Comparison of ENCODE assay signal across 8 mouse cellular contexts in the genomic region with DNA sequence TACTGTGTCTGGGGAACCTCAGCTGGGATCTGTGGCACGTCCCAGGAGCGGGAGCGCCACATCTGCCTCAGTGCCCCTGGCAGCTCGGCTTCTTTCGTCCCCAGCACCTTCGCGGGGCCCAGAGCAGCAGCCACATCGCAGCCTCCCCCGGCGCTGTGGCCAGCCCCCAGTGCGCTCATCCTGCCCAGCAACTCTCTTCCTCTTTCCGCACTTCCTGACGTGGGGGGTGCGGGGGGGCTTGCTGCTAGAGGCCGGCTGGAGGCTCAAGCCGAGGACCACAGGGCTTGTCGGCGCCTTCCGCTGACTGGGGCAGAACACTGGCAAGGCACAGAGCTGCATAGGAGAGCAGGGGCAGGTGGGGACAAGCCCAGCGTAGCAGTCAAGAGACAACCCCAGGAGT. TPM values are rescaled to one million over a fixed set of nuclear protein-coding genes. Genes with fewer than 3 reads are reported as not detected.
DNase-seq lines count a peak whose midpoint lies in the region; ATAC-seq and TF ChIP-seq lines count a peak whose summit lies in the region.

No protein-coding gene starts in this region.

- no peak for TF ChIP-seq EP300 in stomach, postnatal 0 days (optimal IDR thresholded peaks at IDR 0.05)

- peak; percentile 59 for ATAC-seq in megakaryocyte progenitor cell, adult 5-6 weeks (replicated peaks; ENCODE audit: poor library complexity)
- ATAC-seq in stomach, postnatal 0 days (ENCODE audit: low FRiP score, low TSS enrichment) = no peak

- no peaks in the 10 kb centered on the region for H3K9me3 ChIP-seq in embryonic facial prominence, embryonic 10.5 days
- no peaks in the 10 kb centered on the region for H3K9me3 ChIP-seq in limb, embryonic 10.5 days (replicated peaks)
- no peaks in the 10 kb centered on the region for H3K9me3 ChIP-seq in stomach, postnatal 0 days (ENCODE audit: control insufficient read depth, low read length)

- intact Hi-C loops in gastrocnemius, postnatal 14 days (cut with DNase I; ENCODE audit: low total_unique reads) = no loop called here
- intact Hi-C loops in heart, postnatal 36 days (cut with DNase I) = no loop called here

- H3K27me3 ChIP-seq in embryonic facial prominence, embryonic 10.5 days (replicated peaks; ENCODE audit: low read depth, poor library complexity, severe bottlenecking) = peaks cover 40% of the 10 kb centered on the region
- H3K27me3 ChIP-seq in limb, embryonic 10.5 days (ENCODE audit: low read depth, poor library complexity, severe bottlenecking) = peaks cover 8% of the 10 kb centered on the region
- H3K27me3 ChIP-seq in stomach, postnatal 0 days (ENCODE audit: control insufficient read depth, insufficient read depth, low read length) = no peaks in the 10 kb centered on the region

- H3K4me2 ChIP-seq in stomach, postnatal 0 days (replicated peaks; ENCODE audit: low read depth) = peak overlapping the region; percentile 51

- no peak for TF ChIP-seq CTCF in stomach, postnatal 0 days (IDR thresholded peaks at IDR 0.05; ENCODE audit: low read depth)

- peaks cover 4% of the 10 kb centered on the region; the same call in 1 of the 2 replicates for H3K36me3 ChIP-seq in embryonic facial prominence, embryonic 10.5 days (replicated peaks)
- peaks cover 4% of the 10 kb centered on the region; the same call in 1 of the 2 replicates for H3K36me3 ChIP-seq in limb, embryonic 10.5 days
- no peaks in the 10 kb centered on the region for H3K36me3 ChIP-seq in stomach, postnatal 0 days (ENCODE audit: control insufficient read depth, insufficient read depth, low read length)

- DNase-seq in gastrocnemius, postnatal 14 days = peak; percentile 74
- DNase-seq in gastrocnemius, adult 8-10 months (ENCODE audit: low spot score in 2 of 2) = no peak
- peak; percentile 68 for DNase-seq in embryonic facial prominence, embryonic 10.5 days (ENCODE audit: low spot score)
- DNase-seq in heart, postnatal 36 days = peak; percentile 74 to 75
- DNase-seq in limb, embryonic 10.5 days (ENCODE audit: low spot score) = no peak
- no peak for DNase-seq in stomach, postnatal 0 days (ENCODE audit: low spot score)
- no peak for DNase-seq in ovary, postnatal 14 days (ENCODE audit: low spot score)

- peak overlapping the region; percentile 80 for H3K27ac ChIP-seq in embryonic facial prominence, embryonic 10.5 days (replicated peaks)
- peak overlapping the region; percentile 86 for H3K27ac ChIP-seq in limb, embryonic 10.5 days
- peak overlapping the region; percentile 81 for H3K27ac ChIP-seq in stomach, postnatal 0 days (replicated peaks)

- H3K4me3 ChIP-seq in embryonic facial prominence, embryonic 10.5 days = peak overlapping the region; percentile 95
- H3K4me3 ChIP-seq in limb, embryonic 10.5 days = peak overlapping the region; percentile 76
- peak overlapping the region; percentile 34 for H3K4me3 ChIP-seq in stomach, postnatal 0 days (ENCODE audit: low read depth, low read length)

- peak overlapping the region; percentile 59 for H3K9ac ChIP-seq in stomach, postnatal 0 days (ENCODE audit: low read length)

- WGBS in embryonic facial prominence, embryonic 10.5 days = 13% methylated on average over 20 of the region's 20 CpGs
- WGBS in limb, embryonic 10.5 days = 5% methylated on average over 20 of the region's 20 CpGs
- WGBS in stomach, postnatal 0 days = 25% methylated on average over 20 of the region's 20 CpGs

- H3K4me1 ChIP-seq in embryonic facial prominence, embryonic 10.5 days = peaks cover 53% of the 10 kb centered on the region
- peaks cover 64% of the 10 kb centered on the region for H3K4me1 ChIP-seq in limb, embryonic 10.5 days
- H3K4me1 ChIP-seq in stomach, postnatal 0 days (replicated peaks; ENCODE audit: control insufficient read depth, insufficient read depth) = 0 out of 2 replicates have a peak, but pooled peaks cover 2% of the 10 kb centered on the region

RNA-seq across cellular contexts. Expression of gene Dgkz, which starts 10.2 kb away (rescaled TPM):
- total RNA-seq in gastrocnemius, postnatal 14 days (2021) = 10 to 100 TPM; 38.6 to 42.4 TPM
- 10 to 100 TPM; 24.7 to 39.3 (median 28.4) TPM for total RNA-seq in gastrocnemius, adult 8-10 months (2022)
- polyA plus RNA-seq in embryonic facial prominence, embryonic 10.5 days (2016; fragmentation: Nextera tagmentation; extraction: Ambion mirVana) = 42.1 and 45.0 TPM in 2 replicates
- total RNA-seq in heart, postnatal 36 days (2021) = 10 to 100 TPM; 48.4 to 51.2 TPM
- 57.3 and 59.9 TPM in 2 replicates for polyA plus RNA-seq in limb, embryonic 10.5 days (2016; fragmentation: Nextera tagmentation; extraction: Ambion mirVana)
- 111 and 112 TPM in 2 replicates for total RNA-seq in megakaryocyte progenitor cell, adult 5-6 weeks (2015)
- total RNA-seq in megakaryocyte progenitor cell, adult 5-6 weeks (2017) = 76.3 and 94.7 TPM in 2 replicates
- 18.6 and 23.2 TPM in 2 replicates for polyA plus RNA-seq in stomach, postnatal 0 days (2015; fragmentation: Nextera tagmentation; extraction: Ambion mirVana)

RNA-seq across cellular contexts. Expression of gene Gm9821, which starts 19.9 kb away (rescaled TPM):
- total RNA-seq in gastrocnemius, postnatal 14 days (2021) = not detected
- total RNA-seq in gastrocnemius, adult 8-10 months (2022) = not detected
- polyA plus RNA-seq in embryonic facial prominence, embryonic 10.5 days (2016; fragmentation: Nextera tagmentation; extraction: Ambion mirVana) = 0.23 and 0.41 TPM in 2 replicates
- total RNA-seq in heart, postnatal 36 days (2021) = not detected
- 0.33 and 0.56 TPM in 2 replicates for polyA plus RNA-seq in limb, embryonic 10.5 days (2016; fragmentation: Nextera tagmentation; extraction: Ambion mirVana)
- total RNA-seq in megakaryocyte progenitor cell, adult 5-6 weeks (2015) = not detected in 2 replicates
- 0.21 and 0.95 TPM in 2 replicates for total RNA-seq in megakaryocyte progenitor cell, adult 5-6 weeks (2017)
- 0.13 and 0.15 TPM in 2 replicates for polyA plus RNA-seq in stomach, postnatal 0 days (2015; fragmentation: Nextera tagmentation; extraction: Ambion mirVana)

RNA-seq across cellular contexts. Expression of gene Mdk, which starts 33.3 kb away (rescaled TPM):
- total RNA-seq in gastrocnemius, postnatal 14 days (2021) = 10 to 100 TPM; 12.1 to 20.7 TPM
- total RNA-seq in gastrocnemius, adult 8-10 months (2022) = under 1 TPM in 3 of 4 experiments, not detected in 1; 0.44 to 0.46 (median 0.45) TPM
- 2,212 and 2,218 TPM in 2 replicates for polyA plus RNA-seq in embryonic facial prominence, embryonic 10.5 days (2016; fragmentation: Nextera tagmentation; extraction: Ambion mirVana)
- total RNA-seq in heart, postnatal 36 days (2021) = 1 to 10 TPM; 2.4 to 3.9 TPM
- polyA plus RNA-seq in limb, embryonic 10.5 days (2016; fragmentation: Nextera tagmentation; extraction: Ambion mirVana) = 2,617 and 2,689 TPM in 2 replicates
- total RNA-seq in megakaryocyte progenitor cell, adult 5-6 weeks (2015) = 0.32 and 0.86 TPM in 2 replicates
- 0.12 and 0.30 TPM in 2 replicates for total RNA-seq in megakaryocyte progenitor cell, adult 5-6 weeks (2017)
- 157 and 170 TPM in 2 replicates for polyA plus RNA-seq in stomach, postnatal 0 days (2015; fragmentation: Nextera tagmentation; extraction: Ambion mirVana)

RNA-seq across cellular contexts. Expression of gene Chrm4, which starts 38.4 kb away (rescaled TPM):
- not detected for total RNA-seq in gastrocnemius, postnatal 14 days (2021)
- not detected for total RNA-seq in gastrocnemius, adult 8-10 months (2022)
- 0.74 and 1.4 TPM in 2 replicates for polyA plus RNA-seq in embryonic facial prominence, embryonic 10.5 days (2016; fragmentation: Nextera tagmentation; extraction: Ambion mirVana)
- total RNA-seq in heart, postnatal 36 days (2021) = not detected
- 0.67 and 0.76 TPM in 2 replicates for polyA plus RNA-seq in limb, embryonic 10.5 days (2016; fragmentation: Nextera tagmentation; extraction: Ambion mirVana)
- total RNA-seq in megakaryocyte progenitor cell, adult 5-6 weeks (2015) = 0.17 TPM in 2 replicates
- total RNA-seq in megakaryocyte progenitor cell, adult 5-6 weeks (2017) = 0.17 TPM in 1 of 2 replicates, not detected in the other
- polyA plus RNA-seq in stomach, postnatal 0 days (2015; fragmentation: Nextera tagmentation; extraction: Ambion mirVana) = 0.08 and 0.16 TPM in 2 replicates

RNA-seq across cellular contexts. Expression of gene Creb3l1, which starts 58.9 kb away (rescaled TPM):
- total RNA-seq in gastrocnemius, postnatal 14 days (2021) = 10 to 100 TPM; 14.7 to 22.6 TPM
- 1 to 10 TPM in 3 of 4 experiments, under 1 TPM in 1; 0.41 to 2.1 (median 1.4) TPM for total RNA-seq in gastrocnemius, adult 8-10 months (2022)
- polyA plus RNA-seq in embryonic facial prominence, embryonic 10.5 days (2016; fragmentation: Nextera tagmentation; extraction: Ambion mirVana) = 0.93 and 1.0 TPM in 2 replicates
- 1 to 10 TPM; 4.4 TPM for total RNA-seq in heart, postnatal 36 days (2021)
- 0.45 and 1.1 TPM in 2 replicates for polyA plus RNA-seq in limb, embryonic 10.5 days (2016; fragmentation: Nextera tagmentation; extraction: Ambion mirVana)
- 1.1 and 2.0 TPM in 2 replicates for total RNA-seq in megakaryocyte progenitor cell, adult 5-6 weeks (2015)
- total RNA-seq in megakaryocyte progenitor cell, adult 5-6 weeks (2017) = 0.10 and 0.37 TPM in 2 replicates
- polyA plus RNA-seq in stomach, postnatal 0 days (2015; fragmentation: Nextera tagmentation; extraction: Ambion mirVana) = 13.2 and 15.6 TPM in 2 replicates

Comparison
In these comparisons a context has a peak if more than half of its experiments do, and no peak if none do; other contexts are left out.
1. DNase-seq: peak in gastrocnemius, postnatal 14 days (single experiment), embryonic facial prominence, embryonic 10.5 days (single experiment) and heart, postnatal 36 days (2 of 2); none in gastrocnemius, adult 8-10 months (0 of 2), limb, embryonic 10.5 days (single experiment), stomach, postnatal 0 days (single experiment) and ovary, postnatal 14 days (single experiment).
2. H3K4me3 ChIP-seq: peak in every context shown above with its lines; median percentile 95 in embryonic facial prominence, embryonic 10.5 days; 76 in limb, embryonic 10.5 days; 34 in stomach, postnatal 0 days.
3. Peak in every context shown above with its lines, with median percentiles within 50 percentile points of each other: H3K27ac ChIP-seq.